14 mouse cellular contexts compared by ENCODE assay signal in genomic region chr12:73905041-73905440, GRCm38 (mm10). TPM values are rescaled to one million over a fixed set of nuclear protein-coding genes. Genes with fewer than 3 reads are reported as not detected.
DNase-seq lines count a peak whose midpoint lies in the region; TF ChIP-seq lines count a peak whose summit lies in the region.
"Had no signal": no experiment of that assay in that cellular context is flagged by ENCODE, and none has a peak within 500 bp of the region (broad histone marks: within the 10 kb centered on the region; RNA-seq: fewer than 3 reads in every experiment).

No protein-coding gene starts in this region.

- no peaks in the 10 kb centered on the region for H3K27me3 ChIP-seq in kidney, adult 2 months (replicated peaks; ENCODE audit: control insufficient read depth, insufficient read depth, low read length)
- H3K27me3 ChIP-seq: stomach, embryonic 15.5 days had no signal

- H3K4me1 ChIP-seq in kidney, adult 2 months (ENCODE audit: control insufficient read depth, insufficient read depth, low read length), result peaks cover 13% of the 10 kb centered on the region
- no peaks in the 10 kb centered on the region for H3K4me1 ChIP-seq in brown adipose tissue, adult 24 weeks (ENCODE audit: control insufficient read depth, insufficient read depth, insufficient read length, low read length)
- H3K4me1 ChIP-seq: stomach, embryonic 15.5 days had no signal

- peak; percentile 88 for DNase-seq in kidney, adult 2 months
- DNase-seq in kidney, adult 18-20 months, result no peak
- DNase-seq in lung, postnatal 10 days, result peak; percentile 8
- DNase-seq in lung, postnatal 14 days, result no peak
- no peak for DNase-seq in frontal cortex, postnatal 25 days (ENCODE audit: low spot score in 2 of 2)
- DNase-seq in thymus, postnatal 14 days, result no peak
- DNase-seq: cerebellum, postnatal 10 days; gastrocnemius, postnatal 25 days; spleen, adult 18-20 months had no signal

- H3K36me3 ChIP-seq in kidney, adult 2 months (ENCODE audit: control insufficient read depth, insufficient read depth, low read length), result no peaks in the 10 kb centered on the region
- H3K36me3 ChIP-seq: forebrain, embryonic 10.5 days; hindbrain, embryonic 15.5 days; stomach, embryonic 15.5 days had no signal

- H3K4me3 ChIP-seq in kidney, adult 2 months (ENCODE audit: insufficient read depth, low read depth, low read length), result no peak overlapping the region
- no peak overlapping the region for H3K4me3 ChIP-seq in brown adipose tissue, adult 24 weeks (ENCODE audit: insufficient read depth, low read depth, low read length)
- H3K4me3 ChIP-seq: forebrain, embryonic 10.5 days; hindbrain, embryonic 15.5 days; stomach, embryonic 15.5 days had no signal

- no peak for TF ChIP-seq POLR2A in kidney, adult 2 months (IDR thresholded peaks at IDR 0.05; ENCODE audit: low read depth, low read length)

- WGBS in kidney, adult 2 months, result 38% methylated on average over 2 of the region's 2 CpGs

- H3K27ac ChIP-seq in kidney, adult 2 months (ENCODE audit: insufficient read depth, low read depth, low read length), result no peak overlapping the region; the same call in 1 of the 2 replicates
- H3K27ac ChIP-seq in brown adipose tissue, adult 24 weeks (replicated peaks; ENCODE audit: low read depth, low read length), result peak overlapping the region; percentile 69; the same call in 1 of the 2 replicates
- H3K27ac ChIP-seq: forebrain, embryonic 10.5 days; hindbrain, embryonic 15.5 days; stomach, embryonic 15.5 days had no signal

- no peak for TF ChIP-seq CTCF in kidney, adult 2 months (conservative IDR thresholded peaks at IDR 0.05; ENCODE audit: insufficient read depth, insufficient read length, low read depth, low read length)

RNA-seq across cellular contexts. Expression of gene Hif1a, which starts 3.9 kb away (rescaled TPM):
- polyA plus RNA-seq in kidney, adult 2 months (2012; rRNA removed), result 18.6 and 20.6 TPM in 2 replicates
- 27.5 and 35.0 TPM in 2 replicates for polyA plus RNA-seq in brown adipose tissue, adult 24 weeks (2012; ENCODE audit: insufficient read depth, insufficient read length, missing spikeins)

RNA-seq across cellular contexts. Expression of gene Gm49321, which starts 32.4 kb away (rescaled TPM):
- not detected in 2 replicates for polyA plus RNA-seq in kidney, adult 2 months (2012; rRNA removed)
- 4.1 TPM in 1 of 2 replicates, not detected in the other for polyA plus RNA-seq in brown adipose tissue, adult 24 weeks (2012; ENCODE audit: insufficient read depth, insufficient read length, missing spikeins)
- polyA plus RNA-seq: frontal cortex, adult 2 months had no signal

RNA-seq across cellular contexts. Expression of gene Snapc1, which starts 59.2 kb away (rescaled TPM):
- 8.2 and 9.2 TPM in 2 replicates for polyA plus RNA-seq in kidney, adult 2 months (2012; rRNA removed)
- polyA plus RNA-seq in brown adipose tissue, adult 24 weeks (2012; ENCODE audit: insufficient read depth, insufficient read length, missing spikeins), result 7.6 and 11.3 TPM in 2 replicates

Comparison
In these comparisons a context has a peak if more than half of its experiments do, and no peak if none do; other contexts are left out.
1. DNase-seq: peak in kidney, adult 2 months (single experiment) and lung, postnatal 10 days (single experiment); none in kidney, adult 18-20 months (single experiment), lung, postnatal 14 days (single experiment), frontal cortex, postnatal 25 days (0 of 2) and thymus, postnatal 14 days (single experiment).